Mouse (Mus musculus) forebrain, embryonic 15.5 days (tissue): ENCODE measurements around the gene Flad1. TPM values are rescaled to one million over a fixed set of nuclear protein-coding genes. Genes with fewer than 3 reads are reported as not detected.

Experiments used
- ATAC-seq: fragments of 200-750 bp; cut with Nextera tagmentation; replicated peaks from 2 replicates; pipeline ENCODE4 v1.8.0; 2017; ENCODE audit warnings: mild to moderate bottlenecking, moderate TSS enrichment, moderate library complexity
- H3K27ac ChIP-seq: fragments of 300-500 bp; sonication (generic); replicated peaks from 2 replicates; pipeline ENCODE4 v1.5.1; 2015; ENCODE audit warnings: mild to moderate bottlenecking, inconsistent platforms
- H3K27me3 ChIP-seq: fragments of 300-500 bp; sonication (generic); 2 replicates; pipeline ENCODE4 v1.6.1; 2015; ENCODE audit warnings: inconsistent platforms
- H3K36me3 ChIP-seq: fragments of 300-500 bp; sonication (generic); 2 replicates; pipeline ENCODE4 v1.6.1; 2015; ENCODE audit warnings: mild to moderate bottlenecking, inconsistent platforms
- H3K4me1 ChIP-seq: fragments of 300-500 bp; sonication (generic); 2 replicates; pipeline ENCODE4 v1.6.1; 2015; ENCODE audit warnings: inconsistent platforms
- H3K4me2 ChIP-seq: fragments of 300-500 bp; sonication (generic); replicated peaks from 2 replicates; pipeline ENCODE4 v1.6.1; 2015; ENCODE audit warnings: mild to moderate bottlenecking, inconsistent platforms
- H3K4me3 ChIP-seq: fragments of 300-500 bp; sonication (generic); 2 replicates; pipeline ENCODE4 v1.5.1; 2015; ENCODE audit warnings: mild to moderate bottlenecking, inconsistent platforms
- H3K9ac ChIP-seq: fragments of 300-500 bp; sonication (generic); replicated peaks from 2 replicates; pipeline ENCODE4 v1.6.1; 2015; ENCODE audit warnings: mild to moderate bottlenecking, inconsistent platforms
- H3K9me3 ChIP-seq: fragments of 300-500 bp; sonication (generic); 2 replicates; pipeline ENCODE4 v1.6.1; 2016; ENCODE audit warnings: inconsistent platforms
- WGBS: fragments of 180-500 bp; shearing (Covaris S2); methylation state at CpG from one replicate; pipeline ENCODE4 v1.1.7; 2015; ENCODE audit warnings: mixed read lengths; 5-methylcytosine and 5-hydroxymethylcytosine counted together
- polyA plus RNA-seq: library from polyadenylated mRNA; unstranded; fragments of >200 nt; fragmentation: Nextera tagmentation; extraction: Ambion mirVana; gene quantifications from 2 replicates; pipeline ENCODE4 v1.2.1, GENCODE M21; 2015

Gene Flad1
- polyA plus RNA-seq, 1 experiment from 2014 or later: 42.0 TPM

DNA sequence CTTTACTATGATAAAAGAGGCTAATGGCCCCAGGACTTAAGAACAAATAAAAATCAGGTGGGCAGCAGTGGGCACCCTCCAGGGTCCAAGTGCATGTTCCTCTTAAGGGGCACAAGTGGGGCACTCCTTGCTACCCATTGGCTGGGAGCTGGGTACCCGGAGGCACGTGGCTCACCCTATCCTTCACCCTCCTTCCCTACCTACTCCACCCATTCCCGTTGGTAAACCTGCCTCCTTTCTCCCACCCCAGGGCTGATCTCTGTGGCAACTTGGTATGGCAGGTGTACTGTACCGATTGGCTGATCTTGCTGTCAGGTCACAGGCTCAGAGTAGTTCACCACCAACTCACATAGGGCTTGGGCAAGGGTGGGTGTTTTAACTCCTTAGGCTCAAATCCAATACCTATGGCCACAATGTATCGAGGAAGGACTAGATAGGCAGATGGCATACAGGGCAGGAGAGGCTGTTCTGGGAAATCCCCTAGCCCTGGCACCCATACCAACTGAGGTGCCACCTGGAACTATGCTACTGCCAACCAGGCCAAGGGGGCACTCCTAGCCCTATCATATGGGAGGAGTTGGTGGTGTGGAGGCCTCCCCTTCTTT, 27.9 kb downstream of the Flad1 start:
- H3K9ac ChIP-seq: no peak overlapping the region

DNA sequence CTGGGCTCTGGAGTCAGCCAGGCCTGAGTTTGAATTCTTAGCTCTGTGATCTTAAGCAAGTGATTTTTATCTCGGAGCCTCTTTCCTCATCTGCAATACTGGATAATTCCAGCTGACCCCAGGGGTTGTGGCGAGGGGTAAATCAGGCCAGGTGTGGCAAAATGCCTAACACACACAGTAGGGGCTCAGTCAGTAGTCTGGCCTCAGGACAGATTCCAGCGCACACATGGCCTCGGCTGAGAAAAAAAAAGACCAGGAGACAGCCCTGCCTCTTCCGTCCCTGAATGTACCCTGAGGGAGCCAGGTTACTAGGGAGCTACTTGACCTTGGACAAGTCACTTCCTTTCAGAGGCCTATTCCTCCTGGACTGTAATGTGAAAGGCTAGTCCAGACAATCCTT, 28.7 kb downstream of the Flad1 start:
- Histone ChIP-seq H3K4me1 (peaks cover 16% of the 10 kb centered on the region), H3K9ac (no peak overlapping the region), H3K4me2 (no peak overlapping the region), H3K4me3 (no peak overlapping the region), H3K36me3 (no peaks in the 10 kb centered on the region), H3K9me3 (no peaks in the 10 kb centered on the region), H3K27me3 (no peaks in the 10 kb centered on the region), H3K27ac (no peak overlapping the region)
- ATAC-seq: no peak
- WGBS: 90% methylated on average over 5 of the region's 5 CpGs

More for the DNA sequence above, 27.9 kb downstream of the Flad1 start:
- Histone ChIP-seq H3K4me3 (no peak overlapping the region), H3K4me2 (no peak overlapping the region), H3K36me3 (no peaks in the 10 kb centered on the region), H3K27ac (no peak overlapping the region), H3K9me3 (no peaks in the 10 kb centered on the region), H3K27me3 (no peaks in the 10 kb centered on the region), H3K4me1 (peaks cover 14% of the 10 kb centered on the region)
- no peak for ATAC-seq
- WGBS: 83% methylated on average over 5 of the region's 5 CpGs

DNA sequence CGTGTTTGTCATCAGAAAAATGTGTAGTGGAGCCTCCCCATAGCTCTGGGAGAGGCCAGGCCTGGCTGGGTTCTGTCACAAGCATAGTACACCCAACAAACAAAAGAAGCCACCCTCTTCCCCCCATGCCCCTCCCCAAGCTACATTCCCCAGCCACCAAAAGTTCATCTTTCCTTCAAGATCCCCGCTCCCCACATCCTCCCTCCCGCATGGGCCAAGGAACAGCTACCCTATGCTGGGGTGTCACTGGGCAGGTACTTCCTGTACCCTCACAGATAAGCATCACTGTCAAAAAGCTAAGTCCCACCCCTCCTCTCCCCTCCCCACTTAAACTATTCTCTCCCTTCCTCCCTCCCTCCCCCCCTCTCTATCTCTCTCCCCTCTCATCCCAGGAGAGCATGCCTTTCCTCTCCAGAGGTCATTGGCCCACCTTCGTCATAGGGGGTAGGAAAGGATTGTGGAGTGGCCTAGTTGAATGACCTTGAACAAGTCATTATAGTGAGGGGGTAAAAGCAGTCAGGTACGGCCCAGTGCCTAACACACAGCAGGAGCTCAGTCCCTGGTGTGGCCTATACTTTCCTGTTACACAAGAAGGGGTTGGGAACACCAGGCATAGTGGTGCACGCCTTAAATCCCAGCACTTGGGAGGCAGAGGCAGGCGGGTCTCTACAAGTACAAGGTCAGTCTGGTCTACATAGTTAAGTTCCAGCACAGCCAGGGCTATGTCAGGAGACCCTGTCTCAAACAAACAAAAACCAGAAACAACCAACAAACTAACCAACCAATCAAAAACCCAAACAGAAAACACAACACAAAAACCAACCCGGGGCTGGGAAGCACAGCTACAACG, 29.4 kb downstream of the Flad1 start:
- H3K4me3 ChIP-seq: no peak overlapping the region
- WGBS: 81% methylated on average over 9 of the region's 9 CpGs

DNA sequence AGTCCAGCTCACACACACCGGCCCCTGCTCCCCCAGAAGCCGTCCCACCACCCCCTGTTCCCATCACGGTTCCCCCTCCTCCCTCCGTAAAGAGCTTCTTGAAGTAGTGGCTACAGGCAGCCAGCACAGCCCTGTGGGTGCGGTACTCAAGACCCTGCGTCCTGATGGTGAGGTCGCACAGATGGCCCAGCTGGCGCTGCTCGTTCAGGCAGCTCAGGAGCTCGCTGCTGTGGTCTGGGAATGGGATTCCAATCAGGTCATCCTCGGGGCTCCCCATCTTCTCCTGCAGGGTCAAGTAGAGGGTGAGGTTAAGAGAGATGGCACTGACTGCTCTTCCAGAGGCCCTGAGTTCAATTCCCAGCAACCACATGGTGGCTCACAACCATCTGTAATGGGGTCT, 30.4 kb downstream of the Flad1 start:
- WGBS: 85% methylated on average over 11 of the region's 11 CpGs

More for the DNA sequence above, 29.4 kb downstream of the Flad1 start:
- no peak overlapping the region for H3K4me2 ChIP-seq
- H3K9ac ChIP-seq: no peak overlapping the region
- no peaks in the 10 kb centered on the region for H3K9me3 ChIP-seq
- H3K36me3 ChIP-seq: no peaks in the 10 kb centered on the region
- H3K27me3 ChIP-seq: no peaks in the 10 kb centered on the region
- ATAC-seq: no peak
- no peak overlapping the region for H3K27ac ChIP-seq
- peaks cover 14% of the 10 kb centered on the region for H3K4me1 ChIP-seq

DNA sequence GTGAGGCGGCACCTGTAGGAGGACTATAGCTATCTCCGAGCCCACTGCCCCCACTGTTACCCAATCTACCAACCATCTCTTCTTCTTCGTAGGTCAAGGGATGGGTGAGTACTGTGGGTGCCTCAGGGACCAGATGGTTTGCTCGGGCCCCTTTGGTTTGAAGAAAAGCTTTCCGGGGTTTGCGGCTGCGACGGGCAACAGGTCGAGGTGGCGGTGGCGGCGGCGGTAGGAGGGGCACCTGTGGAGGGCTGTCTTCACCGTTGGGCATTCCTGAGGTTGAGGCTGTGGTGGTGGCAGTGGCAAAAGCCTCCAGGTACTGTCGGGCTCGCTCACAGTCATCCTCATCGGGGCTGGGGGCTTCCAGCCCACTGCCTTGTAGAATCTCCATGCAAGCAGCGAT, 31.0 kb downstream of the Flad1 start:
- no peak overlapping the region for H3K4me3 ChIP-seq
- WGBS: 96% methylated on average over 18 of the region's 18 CpGs
- no peak overlapping the region for H3K27ac ChIP-seq
- H3K4me2 ChIP-seq: no peak overlapping the region
- no peak overlapping the region for H3K9ac ChIP-seq
- H3K4me1 ChIP-seq: peaks cover 14% of the 10 kb centered on the region
- H3K27me3 ChIP-seq: no peaks in the 10 kb centered on the region
- H3K36me3 ChIP-seq: no peaks in the 10 kb centered on the region
- ATAC-seq: no peak
- H3K9me3 ChIP-seq: no peaks in the 10 kb centered on the region

More for the DNA sequence above, 30.4 kb downstream of the Flad1 start:
- no peak overlapping the region for H3K9ac ChIP-seq
- peaks cover 14% of the 10 kb centered on the region for H3K4me1 ChIP-seq
- H3K36me3 ChIP-seq: no peaks in the 10 kb centered on the region
- H3K27me3 ChIP-seq: no peaks in the 10 kb centered on the region
- no peak overlapping the region for H3K4me2 ChIP-seq
- no peak for ATAC-seq
- no peak overlapping the region for H3K27ac ChIP-seq
- no peaks in the 10 kb centered on the region for H3K9me3 ChIP-seq
- no peak overlapping the region for H3K4me3 ChIP-seq

DNA sequence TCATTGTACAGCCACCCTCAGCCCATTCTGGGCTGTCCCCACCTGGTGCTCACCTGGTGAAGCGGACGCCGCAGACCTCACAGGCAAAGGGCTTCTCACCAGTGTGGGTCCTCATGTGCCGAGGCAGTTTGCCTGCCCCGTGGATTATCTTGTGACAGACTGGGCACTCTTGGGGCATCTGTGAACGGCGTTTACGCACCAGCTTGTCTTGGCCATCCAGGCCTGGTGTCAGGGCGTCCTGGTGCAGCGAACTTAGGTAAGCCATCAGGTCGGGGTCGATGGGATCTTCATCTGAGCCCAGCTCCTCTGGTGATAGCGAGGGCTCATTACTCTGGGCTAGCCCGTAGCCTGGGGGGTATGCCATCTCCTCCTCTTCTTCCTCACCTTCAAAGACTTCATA, 31.4 kb downstream of the Flad1 start:
- H3K36me3 ChIP-seq: no peaks in the 10 kb centered on the region
- H3K4me3 ChIP-seq: no peak overlapping the region
- peaks cover 14% of the 10 kb centered on the region for H3K4me1 ChIP-seq
- no peaks in the 10 kb centered on the region for H3K9me3 ChIP-seq
- H3K27me3 ChIP-seq: no peaks in the 10 kb centered on the region
- H3K4me2 ChIP-seq: no peak overlapping the region
- no peak overlapping the region for H3K9ac ChIP-seq
- 92% methylated on average over 14 of the region's 14 CpGs for WGBS
- H3K27ac ChIP-seq: no peak overlapping the region
- no peak for ATAC-seq

DNA sequence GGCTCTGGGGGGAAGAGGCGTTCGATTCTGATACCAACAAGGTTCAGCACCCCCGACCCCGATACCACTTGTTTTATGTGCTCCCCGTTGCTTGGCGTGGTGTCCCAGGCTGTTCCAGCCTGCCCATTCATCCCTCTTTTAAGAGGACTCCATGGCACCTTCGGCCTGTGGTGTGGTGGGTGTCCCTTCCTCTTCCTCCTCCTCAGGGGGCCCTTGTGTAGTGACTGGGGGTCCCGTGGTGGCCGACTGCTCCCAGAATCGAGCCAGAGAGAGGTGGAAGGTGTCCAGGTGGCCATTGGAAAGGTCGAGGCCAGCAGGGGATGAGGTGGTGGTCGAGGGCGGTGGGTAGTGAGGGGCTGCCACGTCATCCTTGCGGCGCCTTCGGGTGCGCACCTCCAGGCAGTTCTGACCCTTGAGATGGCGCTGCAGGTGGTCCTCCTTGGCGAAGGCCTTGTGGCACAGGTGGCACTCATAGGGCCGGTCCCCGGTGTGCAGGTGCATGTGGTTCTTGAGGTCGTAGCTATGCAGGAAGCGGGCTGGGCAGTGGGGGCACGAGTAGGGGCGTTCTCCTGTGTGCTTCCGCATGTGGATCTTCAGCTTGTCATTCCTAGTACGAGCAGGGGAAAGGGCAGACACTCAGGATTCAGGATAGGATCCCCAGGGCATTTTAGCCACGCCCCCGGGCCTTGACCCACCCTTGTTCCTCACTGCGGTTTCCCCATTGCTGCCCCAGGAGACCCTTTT, 32.1 kb downstream of the Flad1 start:
- Histone ChIP-seq H3K27me3 (no peaks in the 10 kb centered on the region), H3K36me3 (no peaks in the 10 kb centered on the region), H3K9ac (no peak overlapping the region), H3K4me2 (no peak overlapping the region), H3K9me3 (no peaks in the 10 kb centered on the region), H3K4me1 (peaks cover 14% of the 10 kb centered on the region), H3K4me3 (no peak overlapping the region), H3K27ac (no peak overlapping the region)
- no peak for ATAC-seq
- 89% methylated on average over 31 of the region's 31 CpGs for WGBS

DNA sequence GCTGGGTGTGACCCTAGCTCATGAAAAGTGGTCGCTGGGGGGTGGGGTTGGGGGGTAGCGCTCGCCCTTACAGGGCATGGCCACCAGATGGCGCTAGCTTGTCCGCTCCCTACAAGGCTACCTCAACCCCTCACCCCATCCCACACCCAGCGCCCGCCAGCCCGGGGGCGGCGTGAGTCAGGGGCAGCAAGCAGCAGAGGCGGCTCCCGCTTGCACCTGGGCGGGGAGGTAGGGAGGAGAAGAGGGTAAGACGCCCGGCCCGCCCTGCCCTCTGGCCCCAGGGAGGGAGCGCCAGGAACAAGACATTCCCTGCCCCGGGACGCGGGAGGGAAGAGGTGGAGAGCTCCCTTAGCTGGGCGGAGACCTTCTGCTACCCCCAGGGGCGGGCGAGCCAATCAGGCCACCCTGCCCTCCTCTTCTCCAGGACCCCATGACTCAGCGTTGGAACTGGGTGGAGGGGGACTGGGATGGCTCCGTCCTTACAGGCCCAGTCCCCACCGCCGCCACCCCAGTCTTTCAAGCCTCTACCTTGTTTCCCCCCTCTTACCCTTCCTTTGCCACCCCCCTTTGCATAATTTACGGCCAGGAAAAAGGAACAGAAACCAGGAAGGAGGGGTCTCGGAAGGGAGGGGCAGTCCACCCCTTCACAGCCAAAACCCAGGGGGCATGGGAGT, 33.1 kb downstream of the Flad1 start:
- Histone ChIP-seq H3K9me3 (no peaks in the 10 kb centered on the region), H3K4me1 (peaks cover 14% of the 10 kb centered on the region), H3K9ac (peak overlapping the region; percentile 71), H3K4me2 (peak overlapping the region; percentile 98), H3K27ac (0 out of 2 replicates have a peak overlapping the region, but pooled peaks have one; percentile 23), H3K27me3 (no peaks in the 10 kb centered on the region), H3K4me3 (peak overlapping the region; percentile 60), H3K36me3 (no peaks in the 10 kb centered on the region)
- WGBS: 1% methylated on average over 25 of the region's 29 CpGs
- ATAC-seq: peak; percentile 87

DNA sequence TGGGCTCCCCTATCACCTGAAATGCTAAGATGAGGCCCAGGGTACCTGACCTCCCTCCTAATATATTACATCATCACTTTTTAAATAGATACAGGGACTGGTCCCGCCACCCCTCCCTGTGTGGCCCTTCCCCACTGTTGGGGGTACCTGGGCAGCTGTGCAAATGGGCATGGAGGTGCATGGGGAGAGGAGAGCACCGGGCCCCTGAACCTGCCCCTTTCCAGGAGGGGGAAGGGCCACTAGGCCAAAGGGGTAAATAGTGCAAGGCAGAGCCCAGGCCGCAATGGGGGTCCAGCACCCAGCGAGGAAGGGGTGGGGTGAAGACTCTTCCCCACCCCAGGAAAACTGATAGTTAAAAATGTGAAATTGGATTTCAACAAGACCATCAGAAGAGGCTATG, 33.8 kb downstream of the Flad1 start:
- no peak overlapping the region for H3K27ac ChIP-seq
- H3K27me3 ChIP-seq: no peaks in the 10 kb centered on the region
- H3K4me2 ChIP-seq: peak overlapping the region; percentile 98
- peaks cover 14% of the 10 kb centered on the region for H3K4me1 ChIP-seq
- no peaks in the 10 kb centered on the region for H3K36me3 ChIP-seq
- no peaks in the 10 kb centered on the region for H3K9me3 ChIP-seq
- no peak overlapping the region for H3K4me3 ChIP-seq
- H3K9ac ChIP-seq: no peak overlapping the region
- 72% methylated on average over 4 of the region's 4 CpGs for WGBS
- 0 out of 2 replicates have a peak, but pooled peaks have one; percentile 14 for ATAC-seq

DNA sequence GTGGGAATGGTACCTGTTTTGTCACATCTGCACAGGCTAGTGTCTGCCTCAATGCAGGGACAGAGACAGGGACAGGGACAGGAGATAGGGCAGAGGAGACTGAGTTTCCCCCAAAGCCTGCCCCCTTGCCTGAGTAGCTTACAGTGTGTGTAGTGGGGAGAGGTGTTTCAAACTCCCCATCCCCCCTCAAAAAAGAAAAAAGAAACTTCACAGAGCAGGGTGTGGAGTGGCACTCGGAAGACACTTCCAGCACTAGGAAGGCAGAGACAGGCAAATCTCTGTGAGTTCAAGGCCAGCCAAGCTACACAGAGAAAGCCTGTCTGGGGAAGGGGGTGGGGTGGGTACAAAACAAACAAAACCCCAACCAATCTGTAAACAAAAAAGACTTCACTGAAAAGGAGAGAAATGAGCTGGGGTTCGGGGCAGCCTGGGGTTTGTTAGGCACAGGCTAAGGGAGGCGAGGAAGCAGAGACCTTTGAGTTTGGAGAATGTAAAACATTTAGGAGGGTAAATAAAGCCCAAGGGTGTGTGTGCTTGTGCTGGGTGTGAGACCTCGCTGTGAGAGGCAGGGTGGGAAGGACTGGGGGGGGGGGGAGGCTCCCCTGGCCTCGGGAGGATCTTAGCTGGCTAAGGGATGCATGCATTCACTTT, 38.0 kb downstream of the Flad1 start:
- H3K9me3 ChIP-seq: no peaks in the 10 kb centered on the region
- peaks cover 9% of the 10 kb centered on the region for H3K4me1 ChIP-seq
- 50% methylated on average over 5 of the region's 5 CpGs for WGBS
- H3K4me3 ChIP-seq: no peak overlapping the region
- ATAC-seq: no peak
- no peaks in the 10 kb centered on the region for H3K36me3 ChIP-seq
- H3K27me3 ChIP-seq: no peaks in the 10 kb centered on the region
- H3K27ac ChIP-seq: no peak overlapping the region
- H3K9ac ChIP-seq: no peak overlapping the region
- H3K4me2 ChIP-seq: no peak overlapping the region

DNA sequence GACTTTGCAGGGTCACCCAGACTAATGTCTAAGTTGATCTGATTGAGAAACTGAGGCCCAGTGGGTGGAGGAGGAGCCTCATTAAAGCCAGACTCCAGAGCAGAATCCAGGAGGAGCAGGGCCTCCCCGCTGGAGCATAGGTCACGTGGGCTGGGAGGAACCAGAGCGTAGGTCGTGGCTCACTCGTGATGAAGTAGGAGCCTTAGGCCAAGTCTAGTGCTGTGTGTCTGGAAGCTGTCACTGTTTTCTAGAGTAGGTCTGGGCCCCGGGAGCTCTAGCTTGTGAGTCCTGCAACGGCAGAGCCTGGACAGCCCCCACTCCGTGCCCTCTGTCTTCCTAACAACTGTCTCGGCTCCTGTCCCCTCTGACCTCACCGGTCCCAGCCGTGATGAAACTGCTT, 44.3 kb downstream of the Flad1 start:
- no peak overlapping the region for H3K27ac ChIP-seq
- no peaks in the 10 kb centered on the region for H3K27me3 ChIP-seq
- H3K9me3 ChIP-seq: no peaks in the 10 kb centered on the region
- 77% methylated on average over 11 of the region's 11 CpGs for WGBS
- no peaks in the 10 kb centered on the region for H3K36me3 ChIP-seq
- H3K9ac ChIP-seq: no peak overlapping the region
- no peak for ATAC-seq
- H3K4me2 ChIP-seq: no peak overlapping the region
- H3K4me1 ChIP-seq: no peaks in the 10 kb centered on the region
- H3K4me3 ChIP-seq: no peak overlapping the region
